Mouse (Mus musculus) layer of hippocampus, postnatal 14 days (tissue): ENCODE data around the gene Col4a6. TPM values are rescaled to one million over a fixed set of nuclear protein-coding genes. Genes with fewer than 3 reads are reported as not detected.

ENCODE experiments used
- DNase-seq, 2 experiments: peaks; one replicate each; pipeline ENCODE4 v3.0.0; 2021 to 2022; ENCODE audit warnings: low spot score in 2 of 2, mixed read lengths in 1 of 2
- total RNA-seq, 2 experiments: library from RNA; stranded (reverse); gene quantifications; 2 replicates each; pipeline ENCODE4 v1.2.3; 2021

Col4a6 gene
- total RNA-seq, 2 experiments from 2014 or later = 2.2 to 2.3 TPM

DNA sequence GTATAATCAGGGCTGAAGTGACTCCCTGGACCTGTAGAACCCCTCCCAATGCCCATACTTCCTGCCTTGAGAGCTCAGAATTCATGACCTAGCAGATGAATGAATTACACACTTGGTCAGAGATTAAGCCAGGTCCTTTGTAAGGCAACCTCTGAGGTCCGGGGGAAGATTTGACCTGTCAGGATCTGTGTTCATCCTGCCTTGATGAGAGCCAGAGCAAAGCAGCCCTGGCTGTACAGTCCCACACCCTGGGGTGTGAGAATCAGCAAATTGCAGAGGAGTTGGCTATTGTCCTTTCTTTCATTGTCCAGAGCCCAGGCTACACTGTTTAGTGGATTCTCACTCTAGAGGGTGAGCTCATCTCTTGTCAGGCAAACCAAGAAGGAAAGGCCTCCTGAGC is 207.9 kb downstream of the Col4a6 start:
- DNase-seq = no peak

DNA sequence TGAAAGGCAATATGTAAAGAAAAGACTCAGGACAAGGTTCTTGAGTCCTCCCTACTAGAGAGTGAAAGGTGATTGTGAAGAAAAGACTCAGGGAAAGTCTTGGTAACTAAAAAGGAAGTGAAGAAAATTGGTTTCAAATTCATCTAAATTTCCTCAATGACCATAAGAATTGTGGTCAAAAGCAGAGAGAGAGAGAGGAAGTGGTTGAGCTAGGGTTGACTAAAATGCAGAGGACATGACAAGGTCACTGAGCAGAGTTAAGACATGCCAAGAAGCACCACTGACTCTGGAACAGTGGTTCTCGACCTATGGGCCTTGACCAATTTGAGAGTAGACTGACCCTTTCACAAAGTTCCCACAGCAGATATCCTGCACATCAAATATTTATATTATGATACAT is 224.2 kb downstream of the Col4a6 start:
- no peak for DNase-seq

DNA sequence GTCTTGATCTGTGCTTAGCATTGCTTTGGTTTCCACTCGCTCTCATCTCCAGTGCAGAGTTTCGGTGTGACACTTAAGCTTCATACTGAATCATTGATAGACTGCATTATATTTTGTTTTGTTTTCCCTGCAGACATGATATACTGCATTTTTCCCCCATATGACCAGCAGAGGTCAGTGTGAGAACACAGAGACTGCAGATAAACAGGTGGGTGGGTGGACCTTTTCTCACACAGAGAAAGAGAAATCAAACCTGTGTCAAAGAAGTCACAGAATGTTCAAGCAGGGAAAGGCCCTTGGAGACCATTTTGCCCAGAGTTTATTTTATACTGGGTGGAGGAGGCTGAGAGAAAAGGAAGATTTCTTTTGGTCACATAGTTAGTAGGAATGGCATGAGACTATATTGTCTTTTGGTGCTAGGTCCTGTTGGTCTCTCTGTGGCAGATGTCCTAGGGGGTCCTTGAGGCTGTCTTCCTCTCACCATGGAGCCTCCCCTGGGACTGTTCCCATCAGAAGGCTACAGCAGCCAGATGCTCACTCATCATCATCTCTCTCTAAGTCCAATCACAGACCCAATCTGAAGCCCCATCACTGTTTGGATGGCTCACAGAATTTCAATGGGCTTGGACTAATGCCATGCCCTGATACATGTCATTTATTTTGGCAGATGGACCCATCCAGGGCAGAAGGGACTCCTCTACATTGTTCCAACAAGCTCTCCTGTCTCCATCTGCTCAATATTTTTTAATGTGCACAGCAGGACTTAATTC is 237.1 kb downstream of the Col4a6 start:
- peak; percentile 11 to 43 for DNase-seq

DNA sequence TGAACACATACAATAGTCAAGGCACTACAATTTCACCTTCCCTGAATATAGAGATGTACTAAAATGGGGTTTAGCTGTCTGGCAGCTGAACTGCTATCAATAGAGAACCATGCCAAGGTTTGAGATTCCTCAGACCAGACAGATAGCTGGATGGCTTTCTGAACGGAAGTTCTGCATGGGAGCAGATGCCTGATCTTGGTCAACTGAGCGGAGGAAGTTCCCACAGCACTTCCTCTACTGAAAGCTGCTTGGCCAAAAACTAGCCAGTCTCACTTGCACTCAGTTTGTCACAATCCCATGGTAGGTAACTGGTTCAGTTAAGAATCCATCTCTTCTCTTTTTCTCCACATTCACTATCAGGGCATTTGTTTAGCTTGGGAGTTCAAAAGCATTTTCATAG is 245.7 kb downstream of the Col4a6 start:
- no peak for DNase-seq

DNA sequence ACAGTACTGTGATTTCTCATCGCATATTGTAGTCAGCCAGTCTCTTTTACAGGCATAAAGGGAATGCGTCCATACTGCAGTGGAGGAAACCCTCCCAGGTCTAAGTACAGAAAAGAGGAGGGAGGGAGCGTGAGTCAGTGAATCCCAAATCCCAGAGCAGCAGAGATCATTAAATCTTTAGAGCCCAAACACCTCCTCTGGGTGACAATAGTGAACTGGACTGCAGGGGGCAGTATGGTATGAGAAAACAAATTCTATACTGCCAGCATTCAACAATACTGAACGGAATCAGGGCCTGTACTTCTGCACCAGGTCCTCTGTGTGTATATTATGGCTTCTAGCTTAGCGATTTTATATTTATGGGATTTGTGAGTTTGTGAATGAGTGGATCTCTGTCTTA is 261.1 kb downstream of the Col4a6 start:
- peak; percentile 24 to 44 for DNase-seq

DNA sequence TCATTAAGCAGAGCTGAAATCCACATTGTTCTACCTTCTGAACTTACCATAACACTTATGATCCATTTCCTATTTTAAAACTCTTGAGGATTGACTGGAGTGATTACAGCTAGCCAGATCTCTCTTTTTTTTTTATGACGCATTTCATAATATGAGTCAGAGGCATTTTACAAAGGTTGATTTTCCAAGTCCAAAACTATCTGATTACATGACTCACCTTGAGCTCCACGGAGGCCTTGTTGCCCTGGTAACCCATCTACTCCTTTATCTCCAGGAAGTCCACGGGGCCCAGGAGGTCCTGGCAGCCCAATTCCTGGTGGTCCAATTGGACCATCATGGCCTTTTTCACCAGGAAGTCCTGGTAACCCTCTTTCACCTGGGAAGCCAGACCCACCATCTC is 274.9 kb downstream of the Col4a6 start:
- DNase-seq = no peak

DNA sequence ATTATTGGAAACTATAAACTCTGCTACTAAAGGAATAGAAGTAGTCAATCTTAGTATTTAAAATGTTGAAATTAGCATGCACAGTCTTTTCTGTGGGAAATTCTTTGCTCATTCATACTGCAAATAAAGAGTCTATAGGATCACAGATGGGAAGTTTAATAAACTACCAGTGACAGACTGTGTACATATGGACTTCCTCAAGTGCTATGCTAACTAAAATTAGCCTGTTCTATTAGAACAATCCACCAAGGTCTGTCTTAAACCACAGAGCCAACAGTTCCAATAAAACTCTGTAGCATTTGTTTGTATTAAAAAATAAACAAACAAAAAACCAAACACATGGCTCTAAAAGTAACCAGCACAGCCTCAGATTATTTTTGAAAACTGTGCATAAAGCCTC is 278.8 kb downstream of the Col4a6 start:
- DNase-seq = no peak

DNA sequence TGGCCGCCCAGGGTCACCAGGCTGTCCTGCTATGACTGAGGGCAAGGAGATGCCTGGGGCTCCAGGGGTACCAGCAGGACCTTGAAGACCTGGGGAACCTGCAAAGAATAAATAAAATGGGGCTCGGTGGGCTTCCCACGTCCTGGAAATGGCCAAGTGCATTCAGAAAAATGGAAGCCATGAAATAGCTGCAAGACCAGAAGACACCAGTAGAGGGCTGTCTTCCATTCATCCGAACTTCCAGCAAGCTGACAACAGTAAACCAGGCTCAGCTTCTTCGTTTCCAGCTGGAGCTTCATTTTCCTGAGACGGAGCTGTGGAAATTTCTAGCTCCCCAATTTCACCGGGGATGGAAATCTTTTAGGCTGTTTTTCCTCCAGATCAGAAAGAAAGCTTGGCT is 298.5 kb downstream of the Col4a6 start:
- peak; percentile 16 to 41 for DNase-seq

DNA sequence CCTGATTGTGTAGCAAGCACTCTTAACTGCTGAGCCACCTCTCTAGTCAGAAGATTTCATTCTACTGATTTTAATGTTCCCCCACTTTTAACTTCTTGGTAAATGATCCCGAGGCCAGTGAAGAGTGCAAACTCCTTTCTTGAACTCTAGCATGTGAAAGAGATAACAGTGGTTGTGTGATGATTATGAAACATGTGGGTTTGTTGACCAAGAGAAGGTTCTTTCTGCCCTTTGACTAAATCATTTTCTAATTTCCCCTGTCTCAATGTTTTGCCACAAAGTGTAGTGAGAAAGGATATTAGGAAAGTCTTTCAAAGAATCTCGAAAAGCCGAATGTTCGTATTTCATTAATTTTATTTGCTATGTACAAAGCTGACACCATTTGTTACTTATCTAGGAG is 308.8 kb downstream of the Col4a6 start:
- no peak for DNase-seq

DNA sequence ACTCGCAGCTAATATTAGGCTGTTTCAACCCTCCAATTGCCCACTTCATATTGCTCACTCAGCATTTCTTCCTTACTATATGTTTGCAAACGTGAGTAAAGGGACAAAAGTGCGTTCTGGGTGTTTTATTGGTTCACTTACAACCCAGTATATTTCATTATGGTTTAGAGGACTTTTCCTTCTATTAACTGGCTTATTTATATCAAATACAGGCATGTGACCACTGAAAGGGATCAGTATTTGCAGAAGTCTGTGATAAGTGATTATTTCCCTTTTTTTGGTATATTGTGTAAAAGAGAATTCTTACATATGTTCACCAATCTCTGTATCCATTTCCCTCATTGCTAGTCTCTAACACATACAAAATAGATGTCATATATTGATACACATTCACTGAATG is 313.5 kb downstream of the Col4a6 start:
- DNase-seq = no peak

DNA sequence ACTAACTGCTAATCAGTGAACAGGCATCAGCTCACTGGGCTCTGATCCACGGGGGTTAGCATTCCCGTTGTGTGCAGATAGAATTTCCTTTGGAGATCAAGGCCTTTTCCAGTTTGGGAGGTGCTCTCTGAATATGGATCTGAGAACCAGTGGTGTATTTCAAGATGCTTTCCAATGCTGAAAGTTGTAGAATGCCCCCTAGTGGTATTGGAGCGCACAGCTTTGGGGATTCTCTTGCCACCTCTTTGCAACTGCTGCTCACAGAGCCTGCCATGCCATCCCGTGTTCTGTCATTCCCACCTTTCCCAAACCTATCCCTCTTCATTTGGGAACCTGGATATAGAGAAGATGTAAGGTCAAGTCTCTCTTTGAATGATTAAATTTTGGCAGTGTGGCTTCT is 315.7 kb downstream of the Col4a6 start:
- DNase-seq = no peak

DNA sequence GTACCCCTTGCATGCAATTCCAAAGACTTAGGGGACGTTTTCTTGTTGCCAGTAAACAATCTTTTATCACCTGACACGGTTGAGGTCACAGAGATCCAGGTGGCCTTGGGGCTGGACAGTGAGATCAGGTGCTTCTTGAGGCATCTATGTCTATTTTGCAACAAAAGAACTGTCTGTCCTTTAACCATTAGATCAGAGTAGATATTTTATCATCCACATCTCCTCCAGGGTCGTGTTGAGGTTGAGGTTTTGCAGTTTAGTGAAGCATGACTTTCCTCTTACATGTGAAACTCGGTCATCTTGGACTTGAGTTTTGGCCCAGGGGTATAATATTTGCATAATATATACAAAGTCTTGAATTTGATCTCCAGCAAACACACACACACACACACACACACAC is 316.2 kb downstream of the Col4a6 start:
- DNase-seq = no peak

DNA sequence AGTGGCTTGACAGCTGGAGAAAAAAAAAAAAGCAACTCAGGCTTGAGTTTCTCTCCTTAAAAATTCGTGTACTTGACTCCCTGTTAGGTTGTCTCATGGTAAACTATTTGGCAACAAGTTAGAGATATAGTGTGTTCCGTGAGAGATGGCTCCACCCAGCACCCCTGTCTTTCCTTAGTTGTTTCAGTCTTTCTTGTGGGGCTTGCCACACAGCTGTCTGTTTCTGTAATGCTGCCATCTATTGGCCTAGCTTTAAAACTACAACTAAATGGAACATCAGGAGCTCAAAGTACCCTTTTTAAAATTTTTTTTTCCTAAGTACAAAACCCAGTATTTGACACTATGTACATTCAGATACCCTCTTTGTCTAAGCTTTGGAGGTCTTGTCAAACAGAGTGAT is 317.2 kb downstream of the Col4a6 start:
- no peak for DNase-seq

DNA sequence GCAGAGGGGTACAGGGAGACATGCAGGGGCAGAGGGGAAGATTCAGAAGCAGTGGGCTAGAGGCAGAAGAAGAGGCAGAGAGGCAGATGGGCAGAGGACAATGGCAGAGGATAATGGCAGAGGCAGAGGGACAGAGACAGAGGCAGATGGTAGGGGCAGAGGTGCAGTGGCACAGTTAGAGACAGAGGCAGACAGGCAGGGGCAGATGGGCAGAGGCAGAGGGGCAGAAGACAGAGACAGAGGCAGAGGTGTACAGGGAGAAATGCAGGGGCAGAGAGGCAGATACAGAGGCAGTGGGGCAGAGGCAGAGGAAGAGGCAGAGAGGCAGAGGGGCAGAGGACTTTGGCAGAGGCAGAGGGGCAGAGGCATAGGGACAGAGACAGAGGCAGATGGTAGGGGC is 322.7 kb downstream of the Col4a6 start:
- no peak for DNase-seq

DNA sequence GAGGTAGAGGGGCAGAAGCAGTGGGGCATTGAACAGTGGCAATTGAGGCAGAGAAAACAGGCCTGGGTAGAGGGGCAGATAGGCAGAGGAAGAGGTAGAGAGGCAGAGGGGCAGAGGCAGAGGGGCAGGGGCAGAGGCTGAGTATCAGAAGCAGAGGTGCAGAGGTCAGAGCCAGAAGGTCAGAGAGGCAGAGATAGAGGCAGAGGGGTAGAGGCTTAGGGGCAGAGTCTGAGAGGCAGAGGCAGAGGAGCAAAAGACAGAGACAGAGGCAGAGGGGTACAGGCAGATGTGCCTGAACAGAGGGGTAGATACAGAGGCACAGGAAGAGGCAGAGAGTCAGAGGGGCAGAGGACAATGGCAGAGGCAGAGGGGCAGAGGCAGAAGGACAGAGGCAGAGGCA is 323.6 kb downstream of the Col4a6 start:
- no peak for DNase-seq

DNA sequence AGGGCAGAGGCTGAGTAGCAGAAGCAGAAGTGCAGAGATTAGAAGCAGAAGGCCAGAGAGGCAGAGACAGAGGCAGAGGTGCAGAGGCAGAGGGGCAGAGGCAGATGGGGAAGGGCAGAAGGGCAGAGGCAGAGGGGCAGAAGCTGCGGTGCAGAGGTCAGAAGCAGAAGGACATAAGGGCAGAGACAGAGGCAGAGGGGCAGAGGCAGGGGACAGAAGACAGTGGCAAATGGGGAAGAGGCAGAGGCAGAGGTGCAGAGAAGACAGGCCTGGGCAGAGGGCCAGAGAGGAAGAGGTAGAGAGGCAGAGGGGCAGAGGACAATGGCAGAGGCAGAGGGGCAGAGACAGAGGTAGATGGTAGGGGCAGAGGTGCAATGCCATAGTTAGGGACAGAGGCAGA is 324.2 kb downstream of the Col4a6 start:
- DNase-seq = no peak

Other genes starting within 250 kb of the Col4a6 start
- gene Col4a5, start 1.3 kb upstream of the Col4a6 start, total RNA-seq = 1 to 10 TPM; 7.1 to 7.9 TPM